Mouse (Mus musculus) lung, embryonic 14.5 days (tissue): Measurements from ENCODE around the gene Farsa. TPM values are rescaled to one million over a fixed set of nuclear protein-coding genes. Genes with fewer than 3 reads are reported as not detected.

Experiments used
- ATAC-seq: fragments of 200-750 bp; cut with Nextera tagmentation; 2 replicates; pipeline ENCODE4 v1.8.0; 2017; ENCODE audit warnings: mild to moderate bottlenecking, moderate TSS enrichment, moderate library complexity; ENCODE audit not compliant: insufficient read depth
- DNase-seq: peaks from one replicate; pipeline ENCODE4 v3.0.0-alpha.2; 2015
- H3K27ac ChIP-seq: fragments of 300-500 bp; sonication (generic); 2 replicates; pipeline ENCODE4 v1.5.1; 2014; ENCODE audit warnings: low read depth, mild to moderate bottlenecking, moderate library complexity
- H3K27me3 ChIP-seq: fragments of 300-500 bp; sonication (generic); 2 replicates; pipeline ENCODE4 v1.6.1; 2014; ENCODE audit warnings: low read length, control low read depth; ENCODE audit not compliant: insufficient read depth
- H3K36me3 ChIP-seq: fragments of 300-500 bp; sonication (generic); 2 replicates; pipeline ENCODE4 v1.6.1; 2014; ENCODE audit warnings: control low read depth; ENCODE audit not compliant: insufficient read depth
- H3K4me1 ChIP-seq: fragments of 300-500 bp; sonication (generic); 2 replicates; pipeline ENCODE4 v1.6.1; 2014; ENCODE audit warnings: antibody characterized with exemption, control low read depth; ENCODE audit not compliant: insufficient read depth
- H3K4me2 ChIP-seq: fragments of 300-500 bp; sonication (generic); 2 replicates; pipeline ENCODE4 v1.6.1; 2014; ENCODE audit warnings: mild to moderate bottlenecking
- H3K4me3 ChIP-seq: fragments of 300-500 bp; sonication (generic); 2 replicates; pipeline ENCODE4 v1.5.1; 2014; ENCODE audit warnings: low read depth, low read length
- H3K9ac ChIP-seq: fragments of 300-500 bp; sonication (generic); 2 replicates; pipeline ENCODE4 v1.6.1; 2014
- H3K9me3 ChIP-seq: fragments of 300-500 bp; sonication (generic); 2 replicates; pipeline ENCODE4 v1.6.1; 2016; ENCODE audit warnings: low read depth, low read length, control low read depth
- CTCF ChIP-seq: IDR thresholded peaks from 2 replicates; pipeline ENCODE4 v1.5.1; 2016; ENCODE audit warnings: antibody characterized with exemption, low read depth
- WGBS: fragments of 180-500 bp; shearing (Covaris S2); extraction: QIAGEN DNeasy Blood & Tissue Kit; methylation state at CpG from one replicate; pipeline ENCODE4 v1.1.7; 2014; 5-methylcytosine and 5-hydroxymethylcytosine counted together
- microRNA-seq: library from miRNA; unstranded; fragments of <30 nt; microRNA quantifications from one replicate; pipeline ENCODE4, GENCODE M21; 2016; ENCODE audit warnings: borderline number of aligned reads
- polyA plus RNA-seq: library from polyadenylated mRNA; unstranded; fragments of >200 nt; fragmentation: Nextera tagmentation; extraction: Ambion mirVana; gene quantifications from 2 replicates; pipeline ENCODE4 v1.2.1, GENCODE M21; 2014

The Farsa gene
- polyA plus RNA-seq, 1 experiment from 2014 or later: 103 TPM

GRCm38 (mm10) chr8:84912895-84913501 lies 56.2 kb downstream of the Farsa start:
- WGBS: 1% methylated on average over 55 of the region's 55 CpGs
- ATAC-seq (peak; percentile 39; the same call in 1 of the 2 replicates), DNase-seq (peak; percentile 78)
- Histone ChIP-seq H3K4me2 (peak overlapping the region; percentile 74), H3K36me3 (no peaks in the 10 kb centered on the region), H3K9ac (peak overlapping the region; percentile 39), H3K4me3 (peak overlapping the region; percentile 42), H3K27ac (no peak overlapping the region), H3K9me3 (0 out of 2 replicates have a peak, but pooled peaks cover 5% of the 10 kb centered on the region), H3K4me1 (0 out of 2 replicates have a peak, but pooled peaks cover 6% of the 10 kb centered on the region), H3K27me3 (peaks cover 42% of the 10 kb centered on the region)
- no peak for TF ChIP-seq CTCF

- Histone ChIP-seq H3K27ac (no peak overlapping the region), H3K4me2 (peak overlapping the region; percentile 74), H3K9ac (peak overlapping the region; percentile 39), H3K27me3 (peaks cover 47% of the 10 kb centered on the region), H3K9me3 (0 out of 2 replicates have a peak, but pooled peaks cover 5% of the 10 kb centered on the region), H3K36me3 (no peaks in the 10 kb centered on the region), H3K4me3 (peak overlapping the region; percentile 42), H3K4me1 (0 out of 2 replicates have a peak, but pooled peaks cover 6% of the 10 kb centered on the region)
- DNase-seq (no peak), ATAC-seq (no peak)
- 8% methylated on average over 9 of the region's 9 CpGs for WGBS
- TF ChIP-seq CTCF: no peak
Observed at GRCm38 (mm10) chr8:84913502-84913900, 56.7 kb downstream of the Farsa start.

- H3K4me1 ChIP-seq: 0 out of 2 replicates have a peak, but pooled peaks cover 6% of the 10 kb centered on the region
- no peak overlapping the region for H3K9ac ChIP-seq
- ATAC-seq (no peak), DNase-seq (peak; percentile 56)
- H3K27ac ChIP-seq: no peak overlapping the region
- peak overlapping the region; percentile 42 for H3K4me3 ChIP-seq
- peaks cover 49% of the 10 kb centered on the region for H3K27me3 ChIP-seq
- peak; percentile 44; the same call in 1 of the 2 replicates for TF ChIP-seq CTCF
- H3K9me3 ChIP-seq: 0 out of 2 replicates have a peak, but pooled peaks cover 5% of the 10 kb centered on the region
- peak overlapping the region; percentile 74; the same call in 1 of the 2 replicates for H3K4me2 ChIP-seq
- H3K36me3 ChIP-seq: no peaks in the 10 kb centered on the region
- 24% methylated on average over 4 of the region's 4 CpGs for WGBS
Observed at GRCm38 (mm10) chr8:84913960-84914359, 57.2 kb downstream of the Farsa start.

- Histone ChIP-seq H3K4me1 (no peaks in the 10 kb centered on the region), H3K9me3 (0 out of 2 replicates have a peak, but pooled peaks cover 5% of the 10 kb centered on the region), H3K27me3 (peaks cover 45% of the 10 kb centered on the region), H3K4me2 (no peak overlapping the region), H3K36me3 (no peaks in the 10 kb centered on the region), H3K9ac (no peak overlapping the region), H3K4me3 (no peak overlapping the region), H3K27ac (no peak overlapping the region)
- no peak for TF ChIP-seq CTCF
- 89% methylated on average over 8 of the region's 8 CpGs for WGBS
- no peak for ATAC-seq
- no peak for DNase-seq
Observed at GRCm38 (mm10) chr8:84915269-84915668, 58.5 kb downstream of the Farsa start.

GRCm38 (mm10) chr8:84917781-84918180 lies 61.0 kb downstream of the Farsa start:
- Histone ChIP-seq H3K4me2 (no peak overlapping the region), H3K9ac (no peak overlapping the region), H3K36me3 (no peaks in the 10 kb centered on the region), H3K9me3 (0 out of 2 replicates have a peak, but pooled peaks cover 5% of the 10 kb centered on the region), H3K27ac (no peak overlapping the region), H3K4me3 (no peak overlapping the region), H3K4me1 (no peaks in the 10 kb centered on the region), H3K27me3 (peaks cover 25% of the 10 kb centered on the region)
- WGBS: 30% methylated on average over 20 of the region's 20 CpGs
- ATAC-seq (no peak), DNase-seq (no peak)
- no peak for TF ChIP-seq CTCF

- no peak overlapping the region for H3K4me3 ChIP-seq
- no peaks in the 10 kb centered on the region for H3K36me3 ChIP-seq
- DNase-seq: no peak
- peaks cover 17% of the 10 kb centered on the region for H3K27me3 ChIP-seq
- H3K9me3 ChIP-seq: 0 out of 2 replicates have a peak, but pooled peaks cover 5% of the 10 kb centered on the region
- 87% methylated on average over 15 of the region's 15 CpGs for WGBS
- no peak overlapping the region for H3K27ac ChIP-seq
- no peak for ATAC-seq
- H3K4me2 ChIP-seq: no peak overlapping the region
- no peak overlapping the region for H3K9ac ChIP-seq
- no peaks in the 10 kb centered on the region for H3K4me1 ChIP-seq
- no peak for TF ChIP-seq CTCF
Observed at GRCm38 (mm10) chr8:84918646-84919045, 61.9 kb downstream of the Farsa start.

Small RNA genes within 50 kb of the gene (microRNA-seq; reads per million reads assigned to microRNA genes)
- 4.0 reads per million, percentile 14 among the genes with 10 or more reads in this experiment for gene Mir7069

Other genes starting within 250 kb of the Farsa start
- 81.7 and 83.8 TPM in 2 replicates for gene Ier2, start 194.1 kb upstream of the Farsa start, polyA plus RNA-seq
- 66.1 and 68.6 TPM in 2 replicates for gene Trmt1, start 170.7 kb upstream of the Farsa start, polyA plus RNA-seq
- 29.8 and 33.8 TPM in 2 replicates for gene Nacc1, start 169.1 kb upstream of the Farsa start, polyA plus RNA-seq
- 12.0 and 12.5 TPM in 2 replicates for gene Lyl1, start 155.5 kb upstream of the Farsa start, polyA plus RNA-seq
- gene G430095P16Rik, start 134.0 kb upstream of the Farsa start, polyA plus RNA-seq: 2.7 and 2.8 TPM in 2 replicates
- gene Nfix, start 56.6 kb upstream of the Farsa start, polyA plus RNA-seq: 42.3 and 44.1 TPM in 2 replicates
- 4.5 and 4.6 TPM in 2 replicates for gene Dand5, start 34.2 kb upstream of the Farsa start, polyA plus RNA-seq
- gene Gadd45gip1, start 25.5 kb upstream of the Farsa start, polyA plus RNA-seq: 44.2 and 45.0 TPM in 2 replicates
- 118 and 123 TPM in 2 replicates for gene Rad23a, start 16.3 kb upstream of the Farsa start, polyA plus RNA-seq
- 886 and 920 TPM in 2 replicates for gene Calr, start 10.1 kb upstream of the Farsa start, polyA plus RNA-seq
- 79.9 and 94.8 TPM in 2 replicates for gene Syce2, start 15.1 kb downstream of the Farsa start, polyA plus RNA-seq
- 28.1 and 30.4 TPM in 2 replicates for gene Gcdh, start 36.9 kb downstream of the Farsa start, polyA plus RNA-seq
- gene Klf1, start 44.9 kb downstream of the Farsa start, polyA plus RNA-seq: 1.8 and 1.9 TPM in 2 replicates
- 12.0 and 15.3 TPM in 2 replicates for gene Dnase2a, start 51.6 kb downstream of the Farsa start, polyA plus RNA-seq
- 0.30 and 0.39 TPM in 2 replicates for gene Mast1, start 80.4 kb downstream of the Farsa start, polyA plus RNA-seq
- not detected in 2 replicates for gene Rtbdn, start 90.0 kb downstream of the Farsa start, polyA plus RNA-seq
- not detected in 2 replicates for gene Gm49661, start 112.4 kb downstream of the Farsa start, polyA plus RNA-seq
- gene Prdx2, start 112.6 kb downstream of the Farsa start, polyA plus RNA-seq: 819 and 843 TPM in 2 replicates
- gene Rnaseh2a, start 112.8 kb downstream of the Farsa start, polyA plus RNA-seq: 117 and 121 TPM in 2 replicates
- gene Junb, start 121.7 kb downstream of the Farsa start, polyA plus RNA-seq: 12.8 and 15.4 TPM in 2 replicates
- gene Hook2, start 133.6 kb downstream of the Farsa start, polyA plus RNA-seq: 15.2 and 18.0 TPM in 2 replicates
- not detected in 2 replicates for gene Best2, start 157.5 kb downstream of the Farsa start, polyA plus RNA-seq
- 97.2 and 98.0 TPM in 2 replicates for gene Asna1, start 168.3 kb downstream of the Farsa start, polyA plus RNA-seq
- 153 and 156 TPM in 2 replicates for gene Trir, start 169.8 kb downstream of the Farsa start, polyA plus RNA-seq
- 17.9 and 20.2 TPM in 2 replicates for gene Tnpo2, start 179.9 kb downstream of the Farsa start, polyA plus RNA-seq
- 23.1 and 23.7 TPM in 2 replicates for gene Fbxw9, start 203.1 kb downstream of the Farsa start, polyA plus RNA-seq
- gene Gm5741, start 211.0 kb downstream of the Farsa start, polyA plus RNA-seq: 0.72 TPM in 1 of 2 replicates, not detected in the other
- gene Dhps, start 214.8 kb downstream of the Farsa start, polyA plus RNA-seq: 60.3 and 61.5 TPM in 2 replicates
- 155 and 158 TPM in 2 replicates for gene Wdr83os, start 223.8 kb downstream of the Farsa start, polyA plus RNA-seq
- 42.9 and 45.3 TPM in 2 replicates for gene Wdr83, start 224.3 kb downstream of the Farsa start, polyA plus RNA-seq
- gene Man2b1, start 226.3 kb downstream of the Farsa start, polyA plus RNA-seq: 32.7 and 33.9 TPM in 2 replicates